Mouse (Mus musculus): Measurements from ENCODE around the gene Zpbp2. TPM values are rescaled to one million over a fixed set of nuclear protein-coding genes. Genes with fewer than 3 reads are reported as not detected.

Zpbp2 gene
- polyA plus RNA-seq (2014; fragmentation: Nextera tagmentation; extraction: Ambion mirVana) = 0.21 TPM in 1 of 2 replicates, not detected in the other

DNA sequence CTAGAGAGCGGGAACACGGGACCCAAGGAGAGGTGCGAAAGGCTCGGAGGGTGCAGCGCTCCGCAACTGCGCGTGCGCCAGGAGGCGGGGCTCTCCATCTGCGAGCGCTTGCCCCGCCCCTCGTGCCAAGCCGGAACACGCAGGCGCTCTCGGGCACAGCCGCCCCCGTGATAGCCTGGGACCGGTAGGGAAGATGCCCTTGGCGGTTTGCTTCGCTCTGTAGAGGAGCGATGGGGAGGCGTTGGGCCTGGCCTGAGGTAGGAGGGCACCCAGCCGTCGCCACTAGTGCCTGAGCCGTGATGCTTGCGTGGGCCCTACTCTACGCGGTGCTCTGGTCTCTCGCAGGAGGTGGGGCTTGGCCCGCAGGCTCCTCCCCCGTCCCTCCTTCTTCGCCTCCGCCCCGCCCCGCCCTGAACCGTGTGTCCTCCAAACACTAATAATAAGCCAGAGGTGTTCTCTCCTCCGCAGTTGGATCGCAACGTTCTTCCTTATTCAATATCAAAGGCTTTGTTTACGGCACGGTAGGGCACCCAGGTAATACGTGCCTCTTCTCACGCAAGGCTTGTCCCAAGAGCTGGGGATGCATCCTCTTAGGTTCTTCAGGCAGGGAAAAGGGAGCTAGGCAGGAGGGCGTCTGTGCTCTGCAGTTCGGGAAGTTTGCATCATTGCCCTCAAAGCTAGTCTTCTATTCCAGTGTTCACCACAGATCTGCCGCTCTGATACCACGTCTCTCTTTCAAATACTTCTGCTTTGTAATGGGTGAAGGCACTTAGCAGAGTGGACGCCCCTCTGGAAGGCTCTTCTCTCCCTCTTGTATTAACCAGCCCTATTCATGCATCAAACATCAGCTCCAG is at the start of gene Zpbp2:
Zpbp2 (plus strand) TSS at position 123 of the 854 bp plus-strand sequence.
- WGBS = 2% methylated on average over 39 of the region's 51 CpGs
- Histone ChIP-seq H3K4me3 (ENCODE audit: low read depth, low read length) (peak within 1 kb of the TSS; percentile 71), H3K9me3 (ENCODE audit: control insufficient read depth, low read length) (no peaks in the 10 kb centered on the region), H3K36me3 (ENCODE audit: control insufficient read depth, insufficient read depth, low read length) (no peaks in the 10 kb centered on the region), H3K27me3 (ENCODE audit: control insufficient read depth, insufficient read depth, low read length) (peaks cover 36% of the 10 kb centered on the region), H3K27ac (ENCODE audit: low read depth, low read length) (peak within 1 kb of the TSS; percentile 58; the same call in 1 of the 2 replicates), H3K4me1 (replicated peaks; ENCODE audit: control insufficient read depth, insufficient read depth, low read length) (no peaks in the 10 kb centered on the region), H3K9ac (ENCODE audit: low read depth, low read length) (peak within 1 kb of the TSS; percentile 74), H3K4me2 (replicated peaks; ENCODE audit: low read depth, low read length) (peak within 1 kb of the TSS; percentile 46)
- DNase-seq (ENCODE audit: low spot score) (peak; percentile 97), ATAC-seq (ENCODE audit: low FRiP score) (peak; percentile 97)

DNA sequence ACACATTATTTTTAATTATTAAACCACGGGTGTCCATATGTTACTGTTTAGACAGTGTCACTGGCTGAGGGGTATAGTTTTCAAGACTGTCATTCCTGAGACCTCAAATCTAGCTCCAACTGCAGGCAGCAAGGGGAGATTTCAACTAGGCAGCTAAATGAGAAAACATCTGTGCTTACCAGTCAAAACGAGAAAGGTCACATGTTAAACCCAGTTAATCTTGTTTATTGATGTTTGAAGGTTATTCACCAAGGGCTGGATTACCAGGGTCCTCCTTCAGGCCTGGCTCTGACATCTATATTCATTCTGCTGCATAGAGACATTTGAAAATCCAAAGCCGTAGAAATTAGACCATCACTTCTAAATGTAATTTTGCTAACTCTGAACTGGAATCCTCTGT is 46.0 kb upstream of the Zpbp2 start:
- Histone ChIP-seq H3K27ac (ENCODE audit: low read depth, low read length) (no peak overlapping the region), H3K4me2 (replicated peaks; ENCODE audit: low read depth, low read length) (no peak overlapping the region), H3K4me1 (replicated peaks; ENCODE audit: control insufficient read depth, insufficient read depth, low read length) (no peaks in the 10 kb centered on the region), H3K36me3 (ENCODE audit: control insufficient read depth, insufficient read depth, low read length) (no peaks in the 10 kb centered on the region), H3K9ac (ENCODE audit: low read depth, low read length) (no peak overlapping the region), H3K9me3 (ENCODE audit: control insufficient read depth, low read length) (no peaks in the 10 kb centered on the region), H3K27me3 (ENCODE audit: control insufficient read depth, insufficient read depth, low read length) (no peaks in the 10 kb centered on the region), H3K4me3 (ENCODE audit: low read depth, low read length) (no peak overlapping the region)
- no peak for DNase-seq (ENCODE audit: low spot score)
- WGBS = 71% methylated on average over 3 of the region's 3 CpGs
- ATAC-seq (ENCODE audit: low FRiP score) = no peak

GRCm38 (mm10) chr11:98509434-98509833 is 41.5 kb upstream of the Zpbp2 start:
- Histone ChIP-seq H3K9ac (ENCODE audit: low read depth, low read length) (no peak overlapping the region), H3K9me3 (ENCODE audit: control insufficient read depth, low read length) (no peaks in the 10 kb centered on the region), H3K4me2 (replicated peaks; ENCODE audit: low read depth, low read length) (no peak overlapping the region), H3K27me3 (ENCODE audit: control insufficient read depth, insufficient read depth, low read length) (no peaks in the 10 kb centered on the region), H3K4me1 (replicated peaks; ENCODE audit: control insufficient read depth, insufficient read depth, low read length) (peaks cover 2% of the 10 kb centered on the region; the same call in 1 of the 2 replicates), H3K27ac (ENCODE audit: low read depth, low read length) (no peak overlapping the region), H3K4me3 (ENCODE audit: low read depth, low read length) (no peak overlapping the region), H3K36me3 (ENCODE audit: control insufficient read depth, insufficient read depth, low read length) (no peaks in the 10 kb centered on the region)
- DNase-seq (ENCODE audit: low spot score) (no peak), ATAC-seq (ENCODE audit: low FRiP score) (no peak)
- WGBS = 80% methylated on average over 7 of the region's 7 CpGs

GRCm38 (mm10) chr11:98510125-98510524 is 40.8 kb upstream of the Zpbp2 start:
- Histone ChIP-seq H3K9me3 (ENCODE audit: control insufficient read depth, low read length) (no peaks in the 10 kb centered on the region), H3K4me3 (ENCODE audit: low read depth, low read length) (no peak overlapping the region), H3K4me2 (replicated peaks; ENCODE audit: low read depth, low read length) (no peak overlapping the region), H3K27ac (ENCODE audit: low read depth, low read length) (no peak overlapping the region), H3K36me3 (ENCODE audit: control insufficient read depth, insufficient read depth, low read length) (no peaks in the 10 kb centered on the region), H3K4me1 (replicated peaks; ENCODE audit: control insufficient read depth, insufficient read depth, low read length) (peaks cover 2% of the 10 kb centered on the region; the same call in 1 of the 2 replicates), H3K9ac (ENCODE audit: low read depth, low read length) (no peak overlapping the region), H3K27me3 (ENCODE audit: control insufficient read depth, insufficient read depth, low read length) (no peaks in the 10 kb centered on the region)
- 91% methylated on average over 8 of the region's 8 CpGs for WGBS
- DNase-seq (ENCODE audit: low spot score) (no peak), ATAC-seq (ENCODE audit: low FRiP score) (no peak)

GRCm38 (mm10) chr11:98512881-98513280 is 38.0 kb upstream of the Zpbp2 start:
- no peak for ATAC-seq (ENCODE audit: low FRiP score)
- Histone ChIP-seq H3K9ac (ENCODE audit: low read depth, low read length) (no peak overlapping the region), H3K4me2 (replicated peaks; ENCODE audit: low read depth, low read length) (no peak overlapping the region), H3K27me3 (ENCODE audit: control insufficient read depth, insufficient read depth, low read length) (no peaks in the 10 kb centered on the region), H3K36me3 (ENCODE audit: control insufficient read depth, insufficient read depth, low read length) (no peaks in the 10 kb centered on the region), H3K27ac (ENCODE audit: low read depth, low read length) (no peak overlapping the region), H3K9me3 (ENCODE audit: control insufficient read depth, low read length) (no peaks in the 10 kb centered on the region), H3K4me1 (replicated peaks; ENCODE audit: control insufficient read depth, insufficient read depth, low read length) (peaks cover 2% of the 10 kb centered on the region; the same call in 1 of the 2 replicates), H3K4me3 (ENCODE audit: low read depth, low read length) (no peak overlapping the region)
- DNase-seq (ENCODE audit: low spot score) = no peak
- WGBS = 95% methylated on average over 13 of the region's 13 CpGs

- 58% methylated on average over 6 of the region's 6 CpGs for WGBS
- Histone ChIP-seq H3K27ac (ENCODE audit: low read depth, low read length) (no peak overlapping the region), H3K9ac (ENCODE audit: low read depth, low read length) (no peak overlapping the region), H3K4me1 (replicated peaks; ENCODE audit: control insufficient read depth, insufficient read depth, low read length) (peaks cover 2% of the 10 kb centered on the region; the same call in 1 of the 2 replicates), H3K4me2 (replicated peaks; ENCODE audit: low read depth, low read length) (no peak overlapping the region), H3K4me3 (ENCODE audit: low read depth, low read length) (no peak overlapping the region), H3K27me3 (ENCODE audit: control insufficient read depth, insufficient read depth, low read length) (no peaks in the 10 kb centered on the region), H3K36me3 (ENCODE audit: control insufficient read depth, insufficient read depth, low read length) (no peaks in the 10 kb centered on the region), H3K9me3 (ENCODE audit: control insufficient read depth, low read length) (no peaks in the 10 kb centered on the region)
- DNase-seq (ENCODE audit: low spot score) (no peak), ATAC-seq (ENCODE audit: low FRiP score) (no peak)
Observed at GRCm38 (mm10) chr11:98513356-98513936, 37.5 kb upstream of the Zpbp2 start.

DNA sequence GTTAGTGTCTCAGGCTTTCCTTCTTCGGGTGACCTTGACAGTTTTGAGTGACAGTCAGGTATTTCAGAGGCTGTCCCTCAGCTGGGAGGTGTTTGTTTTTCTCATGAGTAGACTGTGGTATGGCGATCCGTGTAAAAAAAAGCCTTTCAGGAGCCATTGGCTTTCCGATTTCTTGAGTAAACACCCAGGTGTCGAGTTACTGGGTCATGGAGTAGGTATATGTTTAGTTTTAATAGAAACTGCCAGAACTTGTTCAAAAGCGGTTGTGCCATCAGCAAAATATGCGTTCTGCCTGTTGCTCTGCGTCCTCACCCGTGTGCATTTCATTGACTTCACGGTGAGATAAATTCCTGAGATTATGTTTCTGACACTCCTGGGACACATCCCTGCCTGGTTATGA is 30.4 kb upstream of the Zpbp2 start:
- Histone ChIP-seq H3K36me3 (ENCODE audit: control insufficient read depth, insufficient read depth, low read length) (no peaks in the 10 kb centered on the region), H3K4me2 (replicated peaks; ENCODE audit: low read depth, low read length) (no peak overlapping the region), H3K27me3 (ENCODE audit: control insufficient read depth, insufficient read depth, low read length) (no peaks in the 10 kb centered on the region), H3K4me3 (ENCODE audit: low read depth, low read length) (no peak overlapping the region), H3K9ac (ENCODE audit: low read depth, low read length) (no peak overlapping the region), H3K9me3 (ENCODE audit: control insufficient read depth, low read length) (no peaks in the 10 kb centered on the region), H3K27ac (ENCODE audit: low read depth, low read length) (no peak overlapping the region), H3K4me1 (replicated peaks; ENCODE audit: control insufficient read depth, insufficient read depth, low read length) (no peaks in the 10 kb centered on the region)
- DNase-seq (ENCODE audit: low spot score) = no peak
- 58% methylated on average over 10 of the region's 10 CpGs for WGBS
- no peak for ATAC-seq (ENCODE audit: low FRiP score)

DNA sequence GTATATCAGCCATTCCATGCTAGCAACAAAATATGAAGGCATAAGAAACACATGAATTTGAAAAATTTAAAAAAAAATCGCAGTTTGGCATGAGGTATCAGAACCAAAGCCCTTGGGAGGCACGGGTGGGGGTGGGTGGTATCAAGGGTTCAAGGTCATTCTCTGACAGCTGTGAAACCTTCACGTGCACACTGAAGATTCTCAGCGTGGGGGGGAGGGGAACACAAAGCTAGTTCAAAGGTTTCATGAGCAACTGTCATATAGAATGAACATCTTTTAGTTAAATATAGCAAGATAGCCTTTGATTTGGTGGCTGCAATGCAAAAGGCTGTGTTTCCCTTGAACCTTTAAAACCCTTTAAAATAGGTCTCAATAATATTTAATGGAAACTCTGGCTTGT is 25.8 kb upstream of the Zpbp2 start:
- no peak for ATAC-seq (ENCODE audit: low FRiP score)
- DNase-seq (ENCODE audit: low spot score) = no peak
- Histone ChIP-seq H3K4me3 (ENCODE audit: low read depth, low read length) (no peak overlapping the region), H3K4me2 (replicated peaks; ENCODE audit: low read depth, low read length) (no peak overlapping the region), H3K4me1 (replicated peaks; ENCODE audit: control insufficient read depth, insufficient read depth, low read length) (no peaks in the 10 kb centered on the region), H3K27me3 (ENCODE audit: control insufficient read depth, insufficient read depth, low read length) (no peaks in the 10 kb centered on the region), H3K9me3 (ENCODE audit: control insufficient read depth, low read length) (no peaks in the 10 kb centered on the region), H3K36me3 (ENCODE audit: control insufficient read depth, insufficient read depth, low read length) (no peaks in the 10 kb centered on the region), H3K27ac (ENCODE audit: low read depth, low read length) (no peak overlapping the region), H3K9ac (ENCODE audit: low read depth, low read length) (no peak overlapping the region)
- WGBS = 65% methylated on average over 4 of the region's 4 CpGs
